Mouse (Mus musculus) mouse trophoblast stem cell (cell line): ENCODE data around the gene Pafah2.
"Not testable (repeated sequence)": the region's sequence is repeated elsewhere in the genome, so short reads cannot be mapped to it uniquely, and the experiment has no call there.

Source experiments
- in situ Hi-C, 2 experiments: fragments of 300-500 bp; cut with MseI, MboI; formaldehyde crosslinking; loops; 2 replicates in 1 of 2; 3 replicates in 1 of 2; pipeline ENCODE4 v1.15.1; 2025

The Pafah2 gene

DNA sequence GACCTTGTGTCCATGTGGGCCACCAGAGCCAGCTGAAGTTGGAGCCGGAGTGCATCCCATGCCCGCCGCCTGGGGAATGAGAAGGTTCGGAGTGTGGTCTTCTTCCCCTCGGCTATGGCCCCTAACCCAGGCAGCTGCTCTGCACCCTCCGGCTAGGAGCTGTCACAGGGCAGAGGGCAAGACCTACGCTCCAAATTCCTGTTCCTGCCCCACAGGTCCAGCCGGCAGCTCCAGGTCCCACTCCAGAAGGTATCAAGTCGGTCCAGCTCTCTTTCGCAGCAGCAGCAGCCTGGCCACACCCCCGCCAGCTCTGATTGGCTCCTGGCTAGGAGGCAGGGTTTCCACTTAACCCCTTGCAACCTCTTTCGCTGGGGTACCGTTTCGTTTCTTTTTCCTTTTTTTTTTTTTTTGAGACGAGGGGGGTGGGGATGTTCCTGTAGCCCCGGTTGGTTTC lies 23.8 kb upstream of the Pafah2 start:
- in situ Hi-C loops = no loop called here

DNA sequence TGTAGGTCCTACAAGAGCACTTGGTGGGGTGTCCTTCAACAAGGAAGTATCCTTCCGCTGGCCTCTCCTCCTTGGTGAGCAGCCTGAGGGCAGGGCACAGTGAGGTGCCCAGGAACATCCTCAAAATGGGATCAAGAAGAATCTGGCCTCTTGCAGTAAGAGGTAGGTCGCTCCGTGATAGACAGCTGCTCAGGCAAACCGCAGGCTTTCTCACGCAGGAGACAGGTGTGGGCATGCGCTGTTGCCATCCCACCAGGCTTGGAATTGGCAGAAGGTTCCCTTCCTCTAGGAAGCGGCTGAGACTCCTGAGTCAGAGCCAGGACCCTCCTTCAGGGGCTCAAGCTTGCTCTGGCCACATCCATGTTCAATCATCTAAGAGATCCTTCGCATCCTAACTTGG lies 22.8 kb upstream of the Pafah2 start:
- in situ Hi-C loops = no loop called here

DNA sequence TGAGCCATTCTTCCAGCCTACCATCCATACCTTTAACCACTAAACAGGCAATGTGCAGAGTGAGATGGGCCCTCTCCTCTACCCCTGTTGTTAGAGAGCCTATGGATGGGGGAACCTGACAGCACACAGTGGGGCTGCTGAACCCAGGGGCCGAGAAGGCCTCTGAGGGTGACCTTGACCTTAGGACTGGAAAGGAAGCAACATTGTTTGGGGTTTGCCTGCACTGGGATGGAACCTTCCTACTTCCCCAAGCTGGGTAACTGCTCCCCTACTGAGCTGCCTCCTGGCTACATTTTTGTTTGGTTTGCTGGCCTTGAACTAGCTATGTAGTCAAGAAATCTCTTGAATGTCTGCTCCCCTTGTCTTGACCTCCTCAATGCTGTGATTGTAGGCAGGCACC lies 21.8 kb upstream of the Pafah2 start:
- in situ Hi-C loops = no loop called here

DNA sequence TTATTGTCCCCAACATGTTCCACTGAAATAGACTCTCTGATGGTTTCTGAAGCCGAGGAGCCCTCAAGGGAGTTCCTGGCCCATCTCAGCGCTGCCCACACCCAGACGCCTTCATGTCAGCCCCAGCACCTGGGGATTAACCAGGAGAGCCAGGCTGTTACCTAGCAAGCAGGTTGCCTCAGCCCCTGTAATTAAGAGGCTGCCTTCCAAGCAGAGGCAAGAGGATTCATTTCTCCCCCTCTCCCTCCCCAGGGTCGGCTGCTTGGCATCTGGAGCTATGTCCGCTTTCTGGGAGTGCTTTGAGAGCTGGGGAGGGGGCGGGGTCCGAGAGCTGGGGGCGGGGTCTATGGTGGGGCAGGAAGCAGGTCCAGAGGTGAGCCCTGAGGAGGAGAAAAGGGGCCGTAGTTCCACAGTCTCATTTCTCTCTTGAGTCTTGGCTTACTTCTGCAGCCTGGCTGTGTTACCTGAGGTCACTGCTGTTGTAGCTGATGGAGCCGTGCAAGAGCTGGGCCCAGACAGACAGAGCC lies 18.0 kb upstream of the Pafah2 start:
- in situ Hi-C loops = no loop called here

DNA sequence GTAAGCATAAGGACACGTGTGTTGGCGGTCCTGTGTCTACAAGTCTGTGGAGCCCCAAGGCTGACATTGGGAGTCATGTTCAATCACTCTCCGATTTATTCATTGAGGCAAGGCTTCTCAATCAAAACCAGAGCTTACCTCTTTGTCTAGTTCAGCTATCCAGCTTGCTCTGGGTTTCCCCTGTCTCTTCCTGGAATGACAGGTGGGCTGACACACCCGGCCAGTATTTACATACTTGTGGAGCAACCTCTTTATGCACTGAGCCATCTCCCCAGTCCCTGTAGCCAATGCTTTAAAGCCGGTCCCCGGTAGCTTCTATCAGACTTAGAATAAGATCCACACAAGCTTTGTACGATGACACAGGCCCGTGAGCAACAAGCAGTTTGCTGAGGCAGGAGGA lies 16.6 kb upstream of the Pafah2 start:
- in situ Hi-C loops = no loop called here

DNA sequence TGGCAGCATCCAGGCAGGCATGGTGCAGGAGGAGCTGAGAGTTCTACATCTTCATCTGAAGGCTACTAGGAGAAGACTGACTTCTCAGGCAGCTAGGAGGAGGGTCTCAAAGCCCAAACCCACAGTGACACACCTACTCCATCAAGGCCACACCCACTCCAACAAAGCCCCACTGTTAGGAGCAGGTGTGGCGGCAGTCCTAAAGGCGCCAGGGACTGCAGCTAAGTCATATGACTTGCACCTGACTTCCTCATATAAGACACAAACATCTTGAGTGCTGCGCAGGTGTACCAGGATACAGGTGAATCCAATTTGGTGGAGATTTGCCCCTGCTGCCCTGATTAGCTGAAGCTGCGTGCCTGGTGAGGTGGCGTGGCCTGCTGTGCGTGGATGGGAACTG lies 12.4 kb upstream of the Pafah2 start, which contains the start of gene Extl1:
Gene Extl1 (minus strand): TSS at position 101 of the 400 bp plus-strand sequence.
- in situ Hi-C loops = not testable (repeated sequence)

DNA sequence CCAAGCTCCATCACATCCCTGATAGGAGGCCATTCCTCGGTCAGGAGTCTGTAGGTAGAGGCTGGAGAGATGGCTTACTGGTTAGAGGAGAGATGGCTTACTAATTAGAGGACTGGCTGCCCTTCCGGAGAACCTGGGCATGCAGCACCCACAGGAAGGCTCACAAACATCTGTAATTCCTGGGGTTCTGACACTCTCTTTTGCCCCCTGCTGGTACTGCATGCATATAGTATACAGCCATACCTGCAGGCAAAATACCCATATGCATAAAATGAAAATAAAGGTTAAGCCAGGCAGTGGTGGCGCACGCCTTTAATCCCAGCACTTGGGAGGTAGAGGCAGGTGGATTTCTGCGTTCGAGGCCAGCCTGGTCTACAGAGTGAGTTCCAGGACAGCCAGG lies 8.9 kb upstream of the Pafah2 start:
- in situ Hi-C loops = no loop called here

DNA sequence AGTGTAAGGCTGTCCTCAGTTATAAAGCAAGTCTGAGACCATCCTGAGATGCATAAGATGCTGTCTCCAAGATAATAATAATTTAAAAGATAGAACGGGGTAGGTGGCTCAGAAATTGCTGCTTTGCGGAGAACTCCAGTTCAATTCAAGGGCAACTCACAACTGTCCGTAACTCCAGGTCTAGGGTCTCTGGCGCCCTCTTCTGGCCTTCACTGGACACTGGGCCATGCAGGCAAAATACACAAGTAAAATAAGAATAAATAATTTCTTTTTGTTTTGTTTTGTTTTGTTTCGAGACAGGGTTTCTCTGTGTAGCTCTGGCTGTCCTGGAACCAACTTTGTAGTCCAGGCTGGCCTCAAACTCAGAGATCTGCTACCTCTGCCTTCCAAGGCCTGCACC lies 7.7 kb upstream of the Pafah2 start:
- in situ Hi-C loops = no loop called here

DNA sequence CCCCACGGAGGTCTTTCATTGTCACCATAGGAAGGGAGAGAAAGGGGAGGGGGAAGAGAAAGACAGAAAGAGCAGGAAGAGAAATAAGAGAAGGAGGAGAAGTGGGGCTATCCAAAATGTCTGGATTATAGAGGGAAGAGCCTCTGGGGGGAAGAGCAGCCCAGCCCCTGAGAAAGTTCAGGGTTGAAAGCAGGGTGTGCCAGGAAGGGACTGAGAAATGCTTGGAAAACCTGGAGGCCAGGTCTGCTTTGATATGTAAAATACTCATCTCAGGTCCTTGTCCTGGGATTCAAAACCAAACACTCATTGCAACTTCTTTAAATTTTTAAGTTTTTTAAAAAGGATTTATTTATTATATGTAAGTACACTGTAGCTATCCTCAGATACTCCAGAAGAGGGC lies 4.5 kb upstream of the Pafah2 start:
- in situ Hi-C loops = loop anchor here in 1 of 2 experiments (5.0 kb wide), 1 partner anchor 79 kb away; no protein-coding TSS in a partner anchor

DNA sequence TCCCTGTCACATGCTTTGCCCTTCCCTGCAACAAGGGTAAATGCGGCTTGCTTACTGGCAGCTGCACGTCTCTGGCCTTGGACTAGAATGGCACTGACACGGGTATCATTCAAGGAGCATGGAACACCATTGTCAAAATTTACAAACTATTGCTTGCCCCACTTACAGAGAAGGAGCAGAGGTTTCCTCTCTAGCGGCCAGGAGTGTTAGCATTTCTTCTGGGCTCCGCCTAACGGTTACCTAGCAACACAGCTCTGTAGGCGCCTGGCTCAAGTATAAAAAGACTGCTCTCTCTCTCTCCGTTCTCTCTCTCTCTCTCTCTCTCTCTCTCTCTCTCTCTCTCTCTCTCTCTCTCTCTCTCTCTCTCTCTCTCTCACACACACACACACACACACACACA lies 3.5 kb upstream of the Pafah2 start:
- in situ Hi-C loops = loop anchor here in 1 of 2 experiments (5.0 kb wide), 1 partner anchor 80 kb away; no protein-coding TSS in a partner anchor

DNA sequence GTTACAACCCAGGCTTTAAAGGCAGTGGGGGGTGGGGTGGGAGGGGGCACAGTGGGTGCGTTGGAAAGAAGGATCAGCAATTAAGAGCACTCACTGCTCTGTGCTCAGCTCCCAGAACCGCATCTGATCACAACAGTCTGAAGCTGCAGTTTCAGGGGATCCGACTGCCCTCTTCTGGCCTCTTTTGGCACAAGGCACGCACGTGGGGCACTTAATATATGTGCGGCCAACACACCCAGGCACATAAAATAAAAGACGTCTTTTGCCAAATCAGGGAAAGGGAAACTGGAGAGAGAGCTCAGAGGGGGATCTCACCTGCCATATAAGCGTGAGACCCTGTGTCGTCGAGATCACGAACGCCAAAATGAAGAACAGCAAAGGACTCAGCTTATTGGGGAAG lies 3.1 kb upstream of the Pafah2 start:
- in situ Hi-C loops = loop anchor here in 1 of 2 experiments (5.0 kb wide), 1 partner anchor 81 kb away; no protein-coding TSS in a partner anchor

DNA sequence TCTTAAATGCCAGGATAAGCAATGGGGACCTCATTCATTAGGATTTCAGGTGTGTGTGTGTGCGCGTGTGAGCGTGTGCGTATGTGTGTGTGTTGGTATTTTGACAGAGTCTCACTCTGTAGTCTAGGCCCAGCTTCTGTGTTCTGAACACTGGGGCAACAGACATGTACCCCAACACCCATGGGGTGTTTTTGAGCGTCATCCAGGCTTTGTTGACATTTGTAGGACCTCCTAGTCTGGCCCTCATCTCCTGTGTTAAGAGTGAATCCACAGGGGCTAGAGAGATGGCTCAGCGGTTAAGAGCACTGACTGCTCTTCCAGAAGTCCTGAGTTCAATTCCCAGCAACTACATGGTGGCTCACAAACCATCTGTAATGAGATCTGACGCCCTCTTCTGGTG lies 978 bp upstream of the Pafah2 start:
- in situ Hi-C loops = loop anchor here in 1 of 2 experiments (5.0 kb wide), 1 partner anchor 82 kb away; no protein-coding TSS in a partner anchor

DNA sequence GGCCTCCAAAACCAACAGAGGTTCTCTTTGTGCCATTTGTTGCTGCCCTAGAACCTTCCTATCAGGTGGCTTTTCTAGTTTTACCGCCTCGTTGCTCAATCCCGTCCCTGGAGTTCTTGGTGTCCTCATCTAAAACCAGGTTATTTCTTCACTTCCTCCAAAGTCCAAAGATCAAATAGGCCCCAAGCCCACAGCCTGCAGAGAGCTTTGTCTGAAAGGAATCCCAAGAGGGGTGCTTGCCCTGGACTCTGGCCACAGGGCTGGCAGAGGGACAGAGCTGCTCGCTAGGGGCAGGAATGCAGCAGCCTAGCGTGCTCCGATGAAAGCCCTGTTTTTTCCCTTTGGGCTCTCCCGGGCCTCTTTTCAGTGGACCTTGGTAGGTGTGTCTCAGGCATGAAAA lies 1.0 kb downstream of the Pafah2 start:
- in situ Hi-C loops = loop anchor here in 1 of 2 experiments (5.0 kb wide), 1 partner anchor 80 kb away; no protein-coding TSS in a partner anchor

DNA sequence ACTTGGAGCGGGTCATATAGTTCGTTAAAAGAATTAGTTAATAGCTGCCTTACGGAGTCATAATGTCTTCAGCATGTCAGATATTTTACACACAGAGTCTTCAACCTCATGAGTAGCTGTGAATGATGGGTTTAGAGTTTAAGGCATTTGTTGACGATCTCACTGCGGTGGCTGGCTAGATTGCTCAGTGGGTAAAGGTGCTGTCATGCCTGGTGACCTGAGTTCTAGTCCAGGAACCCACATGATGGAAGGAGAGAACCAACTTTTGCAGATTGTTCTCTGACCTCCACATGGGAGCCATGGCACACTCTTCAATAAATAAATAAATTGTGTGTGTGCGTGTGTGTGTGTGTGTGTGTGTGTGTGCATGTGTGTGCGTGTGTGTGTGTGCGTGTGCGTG lies 1.6 kb downstream of the Pafah2 start:
- in situ Hi-C loops = loop anchor here in 1 of 2 experiments (5.0 kb wide), 1 partner anchor 80 kb away; no protein-coding TSS in a partner anchor

DNA sequence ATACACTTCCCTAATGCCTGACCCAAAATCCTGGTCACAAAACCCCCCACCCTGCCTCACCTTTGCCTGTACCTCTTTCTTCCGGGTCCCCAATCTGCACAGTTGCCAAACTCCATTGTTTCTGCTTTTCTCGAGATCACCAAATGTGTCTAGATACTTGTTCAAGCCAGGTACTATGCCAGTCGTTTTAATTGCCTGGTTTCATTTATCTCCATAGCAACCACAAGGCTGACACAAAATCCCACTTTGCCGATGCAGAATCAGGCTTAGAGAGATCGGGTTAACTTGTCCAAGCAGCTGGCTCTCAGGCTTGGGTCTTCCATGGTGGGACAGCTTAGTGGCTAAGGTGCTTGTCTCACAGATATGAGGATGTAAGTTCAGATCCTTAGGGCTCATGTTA lies 4.1 kb downstream of the Pafah2 start:
- in situ Hi-C loops = no loop called here

DNA sequence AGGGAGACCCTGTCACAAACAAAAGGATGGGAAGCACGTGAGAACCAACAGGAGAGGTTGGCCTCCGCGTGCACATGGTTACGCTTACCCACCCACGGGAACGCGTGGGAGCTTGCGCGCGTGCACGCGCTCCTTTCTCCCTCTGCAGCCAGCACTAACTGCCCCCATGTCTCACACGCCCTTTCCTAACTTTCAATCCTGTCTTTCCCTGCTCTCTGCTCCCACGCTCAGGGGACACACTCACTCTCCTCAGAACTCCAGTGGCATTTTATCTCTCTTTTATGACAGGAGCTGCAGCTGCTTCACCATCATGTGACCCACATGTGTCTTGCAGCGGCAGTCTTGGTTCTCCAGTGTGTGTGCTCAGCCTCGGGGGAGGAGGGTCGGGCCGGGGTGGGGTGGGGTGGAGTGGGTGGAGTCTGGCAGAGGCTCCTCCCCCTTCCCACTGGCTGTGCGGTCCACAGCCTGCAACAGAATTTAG lies 5.1 kb downstream of the Pafah2 start:
- in situ Hi-C loops = no loop called here

DNA sequence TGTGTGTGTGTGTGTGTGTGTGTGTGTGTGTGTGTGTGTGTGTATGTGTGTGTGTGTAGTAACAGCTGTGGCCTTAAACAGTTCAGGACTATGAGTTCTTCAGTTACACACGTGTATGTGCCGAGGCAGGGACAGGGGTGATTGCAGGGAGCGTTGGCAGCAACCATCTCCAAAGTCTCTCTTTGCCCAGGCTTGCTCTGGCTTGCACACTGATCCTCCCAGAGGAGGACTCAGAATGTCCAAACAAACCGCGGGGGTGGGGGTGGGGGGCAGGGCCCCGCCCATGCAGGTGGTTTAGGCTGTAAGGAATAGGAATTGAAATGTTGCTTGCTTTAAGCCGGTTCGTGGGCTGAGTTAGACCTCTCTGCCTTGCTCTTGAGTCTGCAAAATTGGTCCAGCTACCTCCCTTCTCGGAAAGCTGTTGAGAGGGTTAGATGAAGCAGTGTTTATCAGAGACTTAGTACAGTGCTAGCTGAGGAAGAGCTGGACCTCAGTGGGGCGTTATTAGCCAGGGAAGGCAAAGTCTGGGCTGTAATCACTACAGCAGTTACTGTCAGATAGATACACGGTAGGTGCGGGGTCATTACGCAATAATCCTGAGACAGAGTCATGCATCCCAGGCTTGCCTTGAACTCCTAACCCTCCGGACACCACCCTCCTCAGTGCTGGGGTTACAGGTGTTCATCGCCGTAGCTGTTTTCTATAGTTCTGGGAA lies 5.9 kb downstream of the Pafah2 start:
- in situ Hi-C loops = no loop called here

DNA sequence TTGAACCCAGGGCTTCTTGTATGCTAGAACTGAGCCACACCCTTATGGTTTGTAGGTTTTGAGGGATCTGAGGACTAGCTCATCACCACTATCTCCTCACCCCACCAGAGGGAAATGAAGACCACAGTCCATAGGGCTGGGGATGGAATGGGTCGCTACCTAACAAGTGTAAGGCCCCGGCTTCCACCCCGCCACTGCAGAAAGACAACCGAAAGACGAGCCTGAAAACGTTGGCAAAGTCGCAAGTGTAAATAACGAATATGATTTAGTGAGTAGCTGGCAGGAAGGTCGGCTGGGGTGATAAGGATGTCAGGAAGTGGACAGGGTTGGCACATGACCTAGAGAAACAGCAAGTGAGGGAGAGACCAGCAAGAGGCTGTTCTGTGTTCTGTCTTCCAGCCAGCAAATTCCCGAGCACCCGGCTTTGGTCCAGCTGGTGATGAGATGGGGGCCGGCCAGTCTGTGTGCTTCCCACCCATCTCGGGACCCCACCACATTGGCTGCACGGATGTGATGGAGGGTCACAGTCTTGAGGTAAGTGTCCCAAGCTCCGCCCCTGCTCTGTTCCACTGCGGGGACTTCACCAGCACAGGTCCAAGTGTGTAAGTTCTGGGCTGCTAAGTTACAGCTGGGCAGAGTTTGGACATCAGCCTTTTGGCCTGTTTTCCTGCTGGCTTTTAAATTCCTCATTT lies 6.6 kb downstream of the Pafah2 start:
- in situ Hi-C loops = no loop called here

DNA sequence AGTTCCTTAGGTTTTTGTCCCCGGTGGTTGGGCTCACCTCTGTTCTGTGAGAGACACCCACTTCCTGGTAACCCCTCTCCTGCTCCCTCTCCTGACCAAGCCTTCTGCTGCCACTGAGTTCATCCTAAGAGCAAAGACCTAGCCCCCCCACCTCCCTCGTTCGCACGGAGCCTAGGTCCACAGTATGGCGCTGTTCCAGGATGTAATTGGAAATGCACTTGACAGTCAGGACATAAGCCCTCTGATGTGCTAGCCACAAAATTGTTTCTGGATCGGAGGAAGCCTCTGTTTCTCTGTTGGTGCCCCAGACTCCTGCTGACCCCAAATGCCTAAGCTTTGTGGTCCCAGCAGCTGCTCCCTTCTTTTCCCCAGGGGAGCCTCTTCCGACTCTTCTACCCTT lies 7.6 kb downstream of the Pafah2 start:
- in situ Hi-C loops = no loop called here

DNA sequence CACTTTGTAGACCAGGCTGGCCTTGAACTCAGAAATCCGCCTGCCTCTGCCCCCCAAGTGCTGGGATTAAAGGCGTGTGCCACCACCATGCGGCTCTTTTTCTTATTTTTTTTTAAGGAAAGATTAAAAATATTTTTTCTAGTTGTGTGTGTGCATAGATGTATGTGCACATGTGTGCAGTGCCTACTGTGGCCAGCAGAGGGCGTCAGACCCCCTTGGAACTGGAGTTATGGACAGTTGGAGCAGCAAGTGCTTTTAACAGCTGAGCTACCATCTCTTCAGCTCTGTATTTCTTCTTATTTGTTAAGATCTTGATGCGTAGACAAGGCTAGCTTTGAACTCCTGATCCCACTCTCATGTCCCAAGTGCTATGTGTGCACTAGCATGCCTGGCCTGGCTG lies 13.2 kb downstream of the Pafah2 start:
- in situ Hi-C loops = loop anchor here in 1 of 2 experiments (5.0 kb wide), 1 partner anchor 63 kb away; no protein-coding TSS in a partner anchor

DNA sequence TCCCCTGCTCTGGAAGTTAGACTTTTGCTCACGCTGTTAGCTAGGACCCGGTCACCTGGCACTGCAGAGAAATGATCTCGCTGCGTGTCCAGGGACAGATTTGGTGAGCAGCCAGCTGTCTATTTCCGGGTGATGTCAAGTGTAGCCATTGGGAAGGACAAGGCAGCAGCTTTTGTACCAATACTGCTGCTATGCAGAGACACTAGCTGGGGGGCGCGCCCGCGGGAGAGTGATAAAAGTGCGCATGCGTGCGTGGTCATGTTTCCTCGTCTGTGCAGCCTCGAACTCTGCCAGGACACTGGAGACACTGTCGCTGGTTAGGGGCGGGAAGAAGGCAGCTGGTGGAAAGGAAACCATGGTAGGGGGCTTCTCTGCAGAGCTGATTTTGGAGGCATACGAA lies 20.1 kb downstream of the Pafah2 start:
- in situ Hi-C loops = no loop called here

DNA sequence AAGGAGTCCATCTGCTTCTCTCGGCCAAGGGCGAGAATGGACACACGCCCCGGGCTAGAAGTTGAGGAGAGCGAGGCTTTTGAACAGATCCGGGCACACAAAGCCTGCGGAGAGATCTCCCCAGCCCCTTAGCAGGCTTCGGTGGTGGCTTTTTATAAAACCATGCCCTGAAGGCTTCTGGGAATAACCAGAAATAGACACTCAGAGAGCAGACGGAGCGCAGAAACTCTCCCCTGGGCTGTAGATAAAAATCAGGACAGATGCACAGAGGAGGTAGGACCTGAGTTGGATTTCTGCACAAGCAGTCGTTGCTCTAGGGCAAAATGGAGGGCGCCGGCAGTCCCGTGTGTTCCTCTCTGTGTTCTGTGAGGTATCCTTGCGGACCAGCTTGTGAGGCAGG lies 20.5 kb downstream of the Pafah2 start:
- in situ Hi-C loops = no loop called here
